Mouse (Mus musculus): ENCODE measurements at regions not wholly inside any gene's neighbourhood (a gene's known extent, or its start where the extent isn't known, plus 50 kb on each side); places are given as distances from the start of the nearest gene placed in this dataset.

GRCm38 (mm10) chr10:56899640-56900274 is 522.6 kb downstream of the Gja1 start:
- DNase-seq = no peak

GRCm38 (mm10) chr10:56900914-56901313 is 523.8 kb downstream of the Gja1 start:
- DNase-seq = no peak

GRCm38 (mm10) chr10:56912711-56913110 is 535.6 kb downstream of the Gja1 start:
- DNase-seq = no peak

- no peak for DNase-seq
Measured at GRCm38 (mm10) chr10:56914103-56914502, 537.0 kb downstream of the Gja1 start.

GRCm38 (mm10) chr10:56918412-56918811 is 541.3 kb downstream of the Gja1 start:
- no peak for DNase-seq

- peak; percentile 47 to 53 for DNase-seq
Measured at GRCm38 (mm10) chr10:56920711-56921672, 543.9 kb downstream of the Gja1 start.

GRCm38 (mm10) chr10:56935174-56935573 is 551.0 kb upstream of the Hsf2 start:
- no peak for DNase-seq

GRCm38 (mm10) chr10:56941972-56942371 is 544.2 kb upstream of the Hsf2 start:
- no peak for DNase-seq

- no peak for DNase-seq
Measured at GRCm38 (mm10) chr10:56944434-56945145, 541.6 kb upstream of the Hsf2 start.

- no peak for DNase-seq
Measured at GRCm38 (mm10) chr10:56956728-56957127, 529.5 kb upstream of the Hsf2 start.

GRCm38 (mm10) chr10:56962096-56962807 is 523.9 kb upstream of the Hsf2 start:
- no peak for DNase-seq

- peak; percentile 5 to 8 for DNase-seq
Measured at GRCm38 (mm10) chr10:56963215-56963614, 523.0 kb upstream of the Hsf2 start.

- DNase-seq = no peak
Measured at GRCm38 (mm10) chr10:56968913-56969312, 517.3 kb upstream of the Hsf2 start.

- DNase-seq = no peak
Measured at GRCm38 (mm10) chr10:56974812-56975211, 511.4 kb upstream of the Hsf2 start.

- no peak for DNase-seq
Measured at GRCm38 (mm10) chr10:56979601-56980000, 506.6 kb upstream of the Hsf2 start.

GRCm38 (mm10) chr10:56980821-56981220 is 505.4 kb upstream of the Hsf2 start:
- DNase-seq = no peak

- DNase-seq = no peak
Measured at GRCm38 (mm10) chr10:56982526-56983190, 503.5 kb upstream of the Hsf2 start.

- DNase-seq = no peak
Measured at GRCm38 (mm10) chr10:56994969-56995368, 491.2 kb upstream of the Hsf2 start.

GRCm38 (mm10) chr10:57000892-57001722 is 485.1 kb upstream of the Hsf2 start:
- DNase-seq = peak; percentile 37 to 39

- no peak for DNase-seq
Measured at GRCm38 (mm10) chr10:57001723-57002110, 484.5 kb upstream of the Hsf2 start.

- no peak for DNase-seq
Measured at GRCm38 (mm10) chr10:57037641-57038040, 448.5 kb upstream of the Hsf2 start.

Measured in kidney, adult 8-10 months (tissue).